Mouse (Mus musculus) mature B cell (primary cell): ENCODE measurements at regions not wholly inside any gene's neighbourhood (a gene's known extent, or its start where the extent isn't known, plus 50 kb on each side); places are given as distances from the start of the nearest gene placed in this dataset.

Experiments used
- in situ Hi-C: fragments of 300-500 bp; cut with MboI; formaldehyde crosslinking; loops from 2 replicates; pipeline ENCODE4 v1.14.3; 2019

DNA sequence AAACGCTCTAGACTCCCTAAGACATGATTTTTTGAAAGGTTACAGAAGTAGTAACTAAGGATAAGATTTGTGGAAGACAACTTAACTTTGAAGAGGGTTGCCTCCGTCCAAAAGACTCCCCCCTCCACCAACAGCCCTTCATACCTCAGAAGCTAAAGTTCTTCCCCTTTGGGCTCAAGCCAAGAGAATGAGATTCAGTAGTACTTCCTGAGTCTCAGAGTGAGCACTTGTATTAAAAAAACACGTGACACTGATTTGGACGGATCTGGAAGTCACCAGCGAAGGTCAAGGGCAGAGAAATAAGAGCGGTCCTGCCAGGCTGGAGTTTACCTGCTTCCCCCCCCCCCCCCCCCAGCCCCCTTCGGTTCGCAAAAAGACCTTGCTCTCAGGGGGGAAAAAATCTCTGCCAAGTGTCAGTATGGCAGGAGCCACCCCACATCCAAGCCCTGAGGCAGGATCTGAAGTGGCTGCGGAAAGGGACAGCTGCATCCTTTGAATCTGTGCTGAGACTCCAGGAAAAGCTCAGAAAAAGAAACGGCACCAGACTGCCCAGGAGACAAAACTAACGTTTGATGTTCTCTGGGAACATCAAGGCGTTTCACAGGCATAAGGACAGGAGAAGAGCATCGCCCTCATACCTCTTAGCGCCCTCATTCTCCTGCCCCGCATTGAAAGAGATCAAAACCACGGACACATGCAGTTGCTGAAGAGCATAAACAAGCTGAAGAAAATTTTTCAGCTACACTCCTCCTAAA, 341.2 kb upstream of the Atp2b1 start:
- in situ Hi-C loops, result no loop called here

DNA sequence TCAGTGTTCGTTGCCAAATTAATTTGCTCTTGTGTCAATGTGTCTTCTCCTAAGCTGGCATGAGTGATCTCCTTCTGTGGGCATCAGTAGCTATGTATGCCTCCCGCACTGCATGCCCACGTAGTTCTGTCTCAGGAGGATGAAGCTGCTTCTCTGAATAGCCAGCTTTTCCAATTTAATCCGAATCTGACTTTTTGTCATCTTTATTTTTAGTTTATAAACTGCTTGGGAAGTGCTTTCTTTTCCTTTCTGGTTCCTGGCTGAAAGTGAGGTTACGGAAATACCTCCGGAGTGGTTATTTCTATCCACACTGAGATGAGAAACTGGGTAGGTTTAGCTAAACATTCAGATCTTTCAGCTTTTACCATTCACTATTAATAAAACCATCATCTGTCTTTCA, 337.2 kb upstream of the Atp2b1 start:
- in situ Hi-C loops, result no loop called here

DNA sequence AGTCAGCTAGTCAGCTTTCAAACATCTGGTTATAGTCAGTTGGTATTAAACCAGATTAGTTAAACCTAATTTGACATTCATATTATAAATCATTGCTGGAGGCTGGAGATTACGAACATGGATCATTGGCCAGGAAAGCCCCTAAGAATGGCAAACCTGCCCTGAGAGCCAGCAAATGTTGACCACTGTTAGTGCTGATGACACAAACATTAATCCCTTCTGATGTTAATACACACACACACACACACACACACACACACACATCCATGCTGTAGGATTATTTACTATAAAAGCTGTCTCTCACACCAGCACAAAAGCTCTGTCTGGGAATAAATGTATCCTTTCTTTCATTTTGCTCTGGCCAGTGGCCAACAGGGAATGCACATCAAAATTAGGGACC, 329.4 kb upstream of the Atp2b1 start:
- in situ Hi-C loops, result no loop called here

DNA sequence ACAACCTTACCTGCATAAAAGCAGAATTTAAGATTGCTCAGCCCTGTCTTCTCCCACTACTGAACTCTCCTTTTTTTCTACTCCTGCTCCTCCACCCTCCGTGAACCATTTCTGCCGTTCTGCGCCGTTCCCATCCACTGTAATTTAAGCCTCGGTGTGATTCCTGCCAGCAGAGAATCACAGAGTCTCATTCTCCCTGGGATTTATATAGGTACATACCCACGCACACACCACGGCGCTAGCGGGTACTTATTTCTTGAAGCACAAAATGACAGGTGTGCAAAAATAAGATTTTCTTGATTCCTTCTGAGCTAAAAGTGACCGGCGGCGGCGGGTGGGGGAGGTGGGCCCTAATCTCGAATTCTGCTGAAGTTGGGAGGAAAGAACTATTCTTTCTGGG, 324.5 kb upstream of the Atp2b1 start:
- in situ Hi-C loops, result no loop called here

DNA sequence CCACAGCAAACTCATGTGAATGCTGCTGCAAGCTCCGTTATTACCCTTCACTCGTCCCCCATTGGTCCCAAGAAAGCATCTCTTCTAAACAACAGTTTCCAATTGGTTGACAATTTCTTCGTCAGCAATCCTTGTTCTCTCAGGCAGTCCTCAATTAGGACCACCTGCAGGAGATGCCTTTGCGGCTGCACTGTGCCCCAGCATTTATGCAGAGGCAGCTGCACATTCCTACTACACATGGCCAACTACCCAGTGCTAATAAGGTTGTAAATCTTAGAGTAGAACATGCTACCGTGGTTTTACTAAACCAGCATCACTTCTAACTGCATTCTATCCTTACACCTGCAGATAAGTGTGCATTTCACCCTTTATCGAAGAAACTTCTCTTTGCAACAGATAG, 322.1 kb upstream of the Atp2b1 start:
- in situ Hi-C loops, result no loop called here

DNA sequence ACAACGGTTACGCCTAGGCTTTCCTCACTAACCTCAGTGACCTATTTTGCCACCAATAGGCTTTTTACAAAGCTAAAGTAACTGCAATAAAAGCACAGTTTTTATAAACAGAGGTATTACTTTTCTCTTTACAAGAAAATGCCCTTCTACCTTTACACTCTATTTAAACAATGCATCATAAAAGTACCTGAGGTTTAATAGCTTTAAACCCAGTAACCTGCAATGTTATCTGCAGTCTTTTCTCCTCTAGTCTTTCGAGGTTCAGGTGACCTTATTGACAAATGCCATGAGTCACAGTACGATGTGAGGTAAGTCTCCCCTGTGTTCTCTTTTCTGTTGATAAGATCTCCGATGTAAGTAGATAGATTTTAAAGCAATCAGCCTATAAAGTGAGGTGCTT, 320.3 kb upstream of the Atp2b1 start:
- in situ Hi-C loops, result no loop called here

DNA sequence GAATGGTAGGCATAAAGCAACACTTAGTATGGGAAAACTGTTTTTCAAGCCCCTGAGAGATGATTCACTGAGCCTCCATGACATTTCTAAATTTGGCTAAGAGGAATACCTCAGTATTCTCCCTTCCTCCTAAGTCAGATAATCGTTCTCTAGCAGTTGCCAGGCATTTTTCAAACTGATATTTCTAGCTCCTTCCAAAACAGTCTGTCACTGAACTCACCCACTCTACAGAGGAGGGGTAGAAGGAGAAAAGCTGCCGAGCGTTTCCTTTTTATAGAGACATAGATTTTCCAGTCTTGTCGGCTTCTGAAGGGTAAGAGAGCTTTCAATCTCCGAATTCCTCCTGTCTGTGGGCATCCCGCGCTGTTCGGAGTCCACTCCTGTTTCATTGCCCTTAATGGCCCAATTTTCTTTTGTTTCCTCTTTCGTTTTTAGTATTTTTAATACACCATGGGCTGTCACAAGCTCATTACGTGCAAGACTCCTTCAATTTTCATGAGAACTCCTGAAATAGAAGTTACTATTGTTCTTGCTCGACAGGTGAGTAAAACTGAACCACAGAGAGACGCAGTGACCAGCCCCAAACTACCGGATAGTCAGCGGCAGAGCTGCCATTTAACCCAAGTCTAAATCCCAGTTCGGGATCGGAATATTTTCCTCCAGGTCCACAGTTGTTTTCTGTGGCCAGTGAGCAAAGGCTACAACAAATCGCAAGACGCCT, 305.8 kb upstream of the Atp2b1 start:
- in situ Hi-C loops, result no loop called here

DNA sequence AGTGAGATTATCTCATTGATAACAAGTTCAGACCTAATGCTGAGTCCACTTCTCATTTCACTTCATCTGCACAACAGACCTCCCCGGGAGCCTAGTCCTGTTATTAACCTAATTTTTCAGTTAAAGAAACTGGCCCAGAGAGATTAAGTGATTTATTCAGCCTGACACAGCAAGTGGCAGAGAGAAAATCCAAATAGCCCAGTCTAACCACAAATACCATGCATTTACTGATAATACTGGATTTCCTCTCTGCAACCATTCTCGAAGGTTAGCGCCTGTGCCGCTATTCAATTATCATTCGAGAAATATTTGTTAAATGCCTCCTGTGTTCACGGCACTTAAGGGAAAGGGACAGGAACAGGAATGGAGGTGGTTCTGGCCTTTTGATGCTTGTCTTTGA, 303.5 kb upstream of the Atp2b1 start:
- in situ Hi-C loops, result no loop called here

DNA sequence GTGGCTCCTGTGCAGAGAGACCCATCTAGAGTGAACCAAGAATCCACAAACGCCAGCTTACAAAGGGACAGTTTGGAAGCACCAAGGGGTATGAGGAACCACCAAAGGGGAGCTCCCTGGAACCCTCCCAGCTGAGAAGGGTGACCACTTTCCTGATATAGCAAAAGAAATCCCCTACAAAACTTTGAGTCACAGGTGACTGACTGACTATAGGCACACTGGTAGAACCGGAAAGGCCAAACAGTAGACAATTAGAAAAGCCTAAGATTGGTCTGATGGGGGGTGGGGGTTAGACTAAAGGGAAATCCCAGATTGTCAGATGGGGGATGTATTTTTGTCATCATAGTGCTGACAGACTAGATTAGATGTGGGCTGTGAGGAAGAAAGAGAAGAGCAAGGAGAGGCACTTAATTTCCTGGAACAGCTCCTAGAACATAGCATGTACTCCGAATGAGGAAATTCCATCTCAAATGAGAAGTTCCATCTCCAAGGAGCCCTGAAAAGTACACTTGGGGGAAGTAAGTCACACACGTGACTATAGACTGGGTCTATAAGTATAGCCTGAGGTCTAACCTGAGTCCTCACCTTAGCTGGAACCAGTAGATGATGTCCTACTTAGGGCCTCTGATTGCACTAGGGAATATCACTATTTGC, 302.4 kb upstream of the Atp2b1 start:
- in situ Hi-C loops, result no loop called here

DNA sequence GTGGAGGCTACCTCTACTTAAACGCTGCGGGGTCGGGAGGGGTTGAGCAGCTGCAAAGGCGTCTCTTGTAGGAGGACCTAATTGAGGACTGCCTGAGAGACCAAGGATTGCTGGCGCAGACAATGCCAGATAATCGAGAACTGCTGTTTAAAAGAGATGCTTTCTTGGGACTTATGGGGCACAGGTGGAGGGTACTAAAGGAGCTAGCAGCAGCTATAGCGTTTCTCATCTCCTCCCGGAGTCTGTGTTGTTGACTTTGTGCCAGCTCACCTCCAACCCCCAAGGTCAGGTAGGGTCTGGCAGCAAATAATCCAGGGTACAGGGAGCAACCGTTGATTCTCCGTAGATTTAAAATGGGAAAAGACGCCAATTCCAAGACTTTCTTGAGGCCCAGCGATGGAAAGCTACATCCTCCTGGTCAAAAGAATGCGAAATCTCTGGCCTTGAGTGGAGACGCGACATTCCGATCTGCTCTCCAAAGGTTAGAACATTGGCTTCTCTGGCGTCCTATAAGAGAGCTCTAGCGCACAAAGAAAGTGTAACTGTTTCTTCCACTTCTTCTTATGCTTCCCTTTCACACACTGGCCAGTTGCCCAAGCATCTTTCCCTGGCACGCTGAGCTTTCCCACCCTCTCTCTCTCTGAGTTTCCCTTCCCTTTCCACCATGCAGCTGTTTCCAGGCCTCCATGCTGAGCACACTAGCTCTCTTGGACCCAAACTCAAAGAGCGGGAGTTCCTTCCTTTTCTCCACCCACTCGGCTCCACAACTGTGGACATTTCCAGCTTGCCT, 295.3 kb upstream of the Atp2b1 start:
- in situ Hi-C loops, result no loop called here

DNA sequence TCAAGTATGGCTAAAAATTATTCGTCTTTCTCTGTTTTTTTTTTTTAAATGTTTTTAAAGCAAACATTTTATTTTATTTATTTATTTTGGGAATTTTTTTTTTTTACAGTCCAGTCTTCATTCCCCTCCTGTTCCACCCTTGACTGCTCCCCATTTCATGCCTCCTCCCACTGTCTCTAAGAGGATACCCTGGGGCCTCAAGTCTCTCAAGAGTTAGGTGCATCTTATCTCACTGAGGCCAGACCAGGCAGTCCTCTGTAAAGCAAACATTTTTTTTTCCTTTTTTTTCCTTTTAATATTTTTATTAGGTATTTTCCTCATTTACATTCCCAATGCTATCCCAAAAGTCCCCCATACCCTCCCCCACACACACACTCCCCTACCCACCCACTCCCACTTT, 290.1 kb upstream of the Atp2b1 start:
- in situ Hi-C loops, result no loop called here

DNA sequence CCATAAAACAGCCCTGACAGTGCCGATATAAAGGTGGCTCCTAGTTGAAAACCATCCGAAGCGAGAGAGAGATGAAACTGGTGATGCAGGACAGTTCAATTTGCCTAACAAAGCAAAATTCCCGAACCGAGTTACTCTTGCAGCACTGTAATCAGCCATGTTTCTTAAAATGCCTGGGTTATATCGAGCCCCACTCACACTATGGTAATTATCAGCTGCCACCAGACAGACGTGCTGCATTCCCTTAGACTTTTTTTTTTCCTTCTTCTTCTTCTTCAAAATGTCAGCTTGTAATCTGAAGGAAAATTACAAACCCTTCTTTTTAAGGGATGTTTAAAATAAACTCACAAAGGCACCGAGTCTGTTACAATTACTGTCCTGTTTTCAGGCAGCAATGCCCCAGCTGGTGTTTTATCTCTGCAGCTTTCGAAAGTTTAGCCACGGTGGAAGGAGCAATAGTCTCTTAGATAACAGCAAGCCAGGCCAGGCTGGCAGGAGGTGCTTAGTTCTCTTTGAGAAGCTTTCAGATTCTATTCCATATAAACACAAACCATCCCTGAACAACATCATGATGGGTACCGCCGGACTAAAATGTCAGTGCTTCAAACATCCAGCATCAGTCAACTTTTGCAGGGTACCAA, 289.4 kb upstream of the Atp2b1 start:
- in situ Hi-C loops, result no loop called here

DNA sequence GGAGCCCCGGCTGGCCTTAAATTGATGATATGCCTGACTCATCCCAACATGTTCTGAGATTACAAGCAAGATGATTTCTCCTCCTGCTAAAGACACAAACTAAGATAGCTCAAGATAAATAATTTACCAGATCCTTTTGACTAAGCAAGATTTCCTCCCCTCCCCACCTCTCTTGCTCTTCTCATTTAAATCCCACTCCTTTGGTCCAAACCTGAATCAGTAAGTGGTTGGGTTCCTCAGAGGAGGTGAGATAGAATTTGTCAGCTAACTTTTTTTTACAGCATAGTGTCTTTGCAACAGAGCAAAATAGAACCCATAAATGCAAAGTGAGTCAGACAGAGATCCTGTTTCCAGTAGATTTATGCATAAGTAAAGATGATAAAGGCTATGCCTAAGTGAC, 286.0 kb upstream of the Atp2b1 start:
- in situ Hi-C loops, result no loop called here

DNA sequence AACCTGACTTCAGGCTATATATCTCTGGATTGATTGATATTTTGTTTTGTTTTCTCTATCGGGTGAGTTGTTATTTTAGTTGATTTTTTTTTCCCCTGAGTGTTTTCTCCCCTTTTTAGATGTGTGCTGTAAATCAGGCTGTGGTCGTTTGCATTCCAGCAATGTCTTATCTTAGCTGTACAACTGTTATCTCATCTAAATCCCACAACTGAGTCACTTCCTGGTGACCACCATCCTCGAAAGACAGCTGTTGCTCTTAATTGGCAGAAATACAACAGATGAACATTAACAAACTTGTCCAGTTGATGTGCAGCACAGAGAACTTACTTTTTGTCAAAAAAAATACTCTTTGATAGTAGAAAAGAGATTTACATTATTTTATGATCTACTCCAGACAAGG, 285.0 kb upstream of the Atp2b1 start:
- in situ Hi-C loops, result no loop called here

DNA sequence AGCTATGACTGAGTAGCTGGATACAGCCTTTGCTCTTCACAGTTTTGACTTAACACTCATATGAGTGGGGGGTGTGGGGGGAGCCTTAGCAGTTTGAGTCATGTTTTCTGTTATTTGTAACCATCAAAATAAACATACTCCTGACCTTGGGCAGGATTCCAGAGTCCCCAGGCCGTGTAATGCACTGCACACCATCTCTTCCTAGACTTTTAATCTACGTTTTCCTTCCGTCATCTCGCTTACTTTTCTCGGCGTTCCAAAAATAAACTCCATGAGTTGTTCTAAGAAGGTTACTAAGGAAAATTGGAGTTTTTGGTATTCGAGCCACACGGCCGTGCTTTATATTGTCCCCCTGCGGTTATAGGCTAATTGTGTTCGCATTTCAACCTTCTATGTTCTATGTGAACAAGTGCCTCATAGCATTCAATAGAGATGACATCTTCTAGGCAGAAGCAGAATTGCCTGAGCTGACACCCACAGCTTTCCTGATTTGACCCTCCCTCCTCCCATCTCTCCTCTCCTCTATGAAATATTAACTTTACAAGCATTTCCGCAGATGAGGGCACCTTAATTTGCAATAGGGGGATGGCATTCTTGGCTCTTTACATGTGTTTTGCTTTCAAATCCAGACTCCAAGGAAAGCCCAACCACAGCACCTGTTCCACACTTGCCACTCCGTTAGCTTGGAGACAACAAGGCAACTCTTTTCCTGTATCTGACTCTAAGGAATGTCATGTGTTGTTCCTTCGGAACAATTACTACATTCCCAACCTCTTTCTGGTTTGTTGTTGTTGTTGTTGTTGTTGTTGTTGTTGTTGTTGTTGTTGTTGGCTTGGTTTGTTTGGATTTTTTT, 276.2 kb upstream of the Atp2b1 start:
- in situ Hi-C loops, result no loop called here

DNA sequence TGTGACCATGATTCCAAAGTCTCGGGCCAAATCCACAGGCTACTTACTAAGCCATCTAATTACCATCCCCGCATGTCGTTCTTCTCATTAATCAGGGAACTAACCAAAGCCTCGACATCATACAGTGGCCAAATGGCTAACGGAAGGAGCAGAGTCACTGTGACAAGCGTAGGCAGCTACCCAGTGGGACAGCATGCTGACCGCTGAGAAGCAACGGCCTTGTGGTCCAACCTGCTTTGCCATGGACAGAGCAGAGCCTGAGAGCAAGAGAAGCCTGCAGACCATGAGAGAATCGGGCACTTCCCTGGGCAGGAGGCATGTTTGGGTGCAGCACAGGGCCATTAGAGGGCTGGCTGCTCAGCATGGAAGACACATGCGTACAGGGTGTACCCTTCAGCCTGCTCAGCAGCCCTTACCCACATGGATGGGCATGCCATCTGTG, 268.5 kb upstream of the Atp2b1 start:
- in situ Hi-C loops, result no loop called here

DNA sequence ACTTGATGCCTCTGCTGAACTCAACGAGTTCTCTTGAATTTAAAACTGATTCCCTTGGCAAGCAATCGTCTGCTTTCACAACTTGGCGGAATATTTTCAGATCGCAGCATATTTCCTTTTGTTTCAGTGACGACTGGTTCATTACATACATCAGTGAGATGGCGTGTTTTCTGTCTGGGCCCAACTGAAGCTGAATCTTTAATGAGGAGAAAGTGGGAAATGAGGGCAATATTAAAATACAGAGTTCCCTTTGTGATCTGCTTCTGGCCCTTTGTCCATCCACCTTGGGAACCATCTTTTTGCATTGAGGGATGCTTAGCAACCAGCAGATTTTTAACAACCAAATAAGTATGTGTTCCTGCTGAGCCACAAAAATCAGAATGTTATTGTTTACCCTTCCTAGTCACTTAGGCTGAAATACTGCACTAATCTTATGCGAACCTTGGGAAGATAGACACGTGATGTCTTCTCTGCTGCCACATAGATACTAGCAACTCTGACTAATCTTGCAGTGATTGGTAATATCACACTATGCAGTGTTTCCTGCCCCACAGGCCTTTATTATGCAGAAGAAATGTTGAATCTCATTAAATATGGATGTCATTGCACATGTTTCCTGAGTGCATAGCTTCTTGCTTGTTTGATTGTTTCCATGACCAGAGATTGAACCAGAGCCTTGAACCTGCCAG, 267.8 kb upstream of the Atp2b1 start:
- in situ Hi-C loops, result no loop called here

DNA sequence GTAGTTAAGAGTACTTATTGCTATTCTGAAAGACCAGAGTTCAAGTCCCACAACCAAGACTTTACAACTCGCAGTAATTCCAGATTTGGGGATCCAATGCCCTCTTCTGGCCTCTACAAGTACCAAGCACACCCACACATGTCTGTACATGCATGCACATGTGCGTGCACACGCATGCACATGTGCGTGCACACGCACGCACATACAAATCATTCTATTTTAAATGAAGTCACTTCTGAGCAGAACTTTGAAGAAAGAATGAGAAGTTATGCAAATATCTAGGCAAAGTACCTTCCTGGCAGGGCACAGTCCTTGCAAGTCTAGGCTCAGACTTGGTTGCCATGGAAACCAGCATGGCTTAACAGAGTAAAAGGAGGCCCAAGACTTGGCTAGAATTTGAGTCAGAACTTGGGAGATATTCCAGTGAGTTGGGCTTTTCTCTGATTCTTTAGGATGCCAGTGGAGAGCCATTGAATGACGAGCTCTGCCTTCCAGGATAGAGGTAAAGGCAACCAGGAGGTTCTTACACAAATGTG, 265.4 kb upstream of the Atp2b1 start:
- in situ Hi-C loops, result no loop called here

DNA sequence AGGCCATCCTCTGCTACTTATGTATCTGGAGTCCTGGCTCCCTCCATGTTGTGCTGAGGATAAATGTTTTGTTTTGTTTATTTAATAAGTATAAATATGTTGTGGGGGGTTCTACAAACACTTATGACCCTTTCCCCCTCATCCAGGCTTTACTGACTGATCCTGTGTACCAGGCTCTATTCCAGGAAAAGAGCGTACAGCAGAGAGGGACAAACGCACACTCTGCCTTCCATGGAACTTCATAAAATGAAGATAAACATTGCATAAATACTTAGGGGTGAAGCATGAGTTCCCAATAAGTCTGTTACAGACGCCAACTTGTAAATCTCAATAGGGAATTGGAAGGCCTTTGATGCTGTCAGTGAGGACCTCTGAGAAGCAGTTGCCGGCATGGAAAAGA, 263.7 kb upstream of the Atp2b1 start:
- in situ Hi-C loops, result no loop called here

DNA sequence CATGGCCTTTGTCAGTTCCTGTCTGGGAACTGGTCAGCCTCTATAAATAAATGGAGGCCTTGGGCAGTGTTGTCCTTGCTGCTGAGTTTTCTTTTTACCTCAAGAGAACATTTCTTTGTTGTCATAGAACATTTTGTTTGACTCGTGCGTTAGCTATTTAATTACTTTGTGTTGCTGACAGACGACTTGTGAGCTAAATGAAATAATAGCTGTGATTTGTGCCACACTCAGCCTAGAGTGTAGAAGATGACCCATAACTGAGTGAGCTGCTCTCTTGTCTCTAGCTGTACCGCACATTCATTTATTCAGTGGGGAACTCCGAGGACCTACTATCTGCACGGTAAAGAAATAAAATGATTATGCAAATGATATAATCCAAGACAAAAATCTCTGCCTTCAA, 263.1 kb upstream of the Atp2b1 start:
- in situ Hi-C loops, result no loop called here
